Mouse (Mus musculus) cerebellum, postnatal 10 days (tissue): Measurements from ENCODE around the gene Aldh1a2.

Experiments used
- DNase-seq, 2 experiments: peaks; one replicate each; pipeline ENCODE4 v3.0.0; 2021; ENCODE audit warnings: mixed read lengths in 2 of 2

Aldh1a2 gene

DNA sequence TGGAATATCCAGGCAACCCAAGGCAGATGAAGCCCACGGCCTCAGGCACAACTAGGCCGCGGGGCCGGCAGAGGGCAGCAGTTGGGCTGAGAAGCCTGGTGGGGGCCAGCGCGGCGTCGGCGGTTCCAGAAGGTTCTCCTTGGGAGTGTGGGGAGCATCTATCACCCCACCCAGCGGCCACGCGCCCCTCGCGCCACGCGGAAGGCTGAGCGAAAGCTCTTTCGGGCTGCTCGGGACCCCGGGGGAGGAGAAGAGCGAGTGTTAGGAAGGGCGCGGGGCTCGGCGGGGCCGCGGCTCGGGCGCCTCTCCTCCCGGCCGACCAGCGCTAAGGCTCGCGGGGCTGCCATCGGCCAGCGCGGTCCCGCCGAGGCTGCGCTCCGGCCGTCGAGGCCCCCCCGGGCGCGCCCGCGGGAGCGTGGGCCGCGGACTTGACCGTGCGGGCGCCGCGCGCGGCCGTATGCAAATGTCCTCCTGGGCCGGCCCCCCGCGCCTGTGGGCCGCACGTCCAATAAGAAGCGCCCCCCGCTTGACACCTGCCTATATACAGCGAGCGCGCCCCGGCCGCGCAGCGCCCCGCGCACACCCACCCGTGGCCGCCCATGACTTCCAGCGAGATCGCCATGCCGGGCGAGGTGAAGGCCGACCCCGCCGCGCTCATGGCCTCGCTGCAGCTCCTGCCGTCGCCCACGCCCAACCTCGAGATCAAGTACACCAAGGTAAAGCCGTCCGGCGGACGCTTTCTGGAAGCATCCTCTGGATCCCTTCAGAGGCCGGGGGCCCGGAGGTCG lies at the start of gene Aldh1a2:
Gene Aldh1a2, plus strand, starts transcription at position 542 of the 788 bp plus-strand sequence.
- DNase-seq: peak; percentile 79 to 82

- no peak for DNase-seq
Observed at GRCm38 (mm10) chr9:71166019-71166705, 49.4 kb upstream of the Aldh1a2 start.

DNA sequence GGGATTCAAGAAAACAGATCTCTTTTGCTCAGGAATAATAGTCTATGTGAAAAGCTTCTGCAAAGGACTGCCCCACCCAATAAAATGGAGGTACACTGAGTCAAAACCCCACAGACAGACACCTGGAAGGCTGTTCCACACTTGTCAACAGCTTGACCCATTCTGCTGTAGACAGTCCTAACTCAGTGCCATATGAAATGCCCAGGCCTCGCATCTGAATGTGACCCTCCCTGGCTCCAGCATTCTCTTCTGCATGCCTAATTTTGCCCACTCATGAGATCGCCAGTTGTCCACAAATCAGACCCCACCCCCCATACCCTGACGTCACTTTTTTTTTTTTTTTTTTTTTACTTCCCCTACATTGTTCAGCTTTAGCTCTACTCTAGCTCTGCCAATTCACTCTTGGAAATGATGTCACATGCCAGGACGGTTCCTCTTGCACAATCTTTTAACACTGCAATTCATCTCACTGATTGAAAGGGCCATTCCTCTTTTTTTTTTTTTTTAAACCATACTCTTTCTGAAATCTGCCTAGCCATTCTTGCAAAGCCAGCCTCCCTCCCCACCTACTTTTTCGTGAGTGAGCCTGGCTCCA lies 48.6 kb upstream of the Aldh1a2 start:
- peak; percentile 5 to 13 for DNase-seq

- DNase-seq: peak; percentile 27 to 41
Observed at GRCm38 (mm10) chr9:71167473-71168215, 47.9 kb upstream of the Aldh1a2 start.

DNA sequence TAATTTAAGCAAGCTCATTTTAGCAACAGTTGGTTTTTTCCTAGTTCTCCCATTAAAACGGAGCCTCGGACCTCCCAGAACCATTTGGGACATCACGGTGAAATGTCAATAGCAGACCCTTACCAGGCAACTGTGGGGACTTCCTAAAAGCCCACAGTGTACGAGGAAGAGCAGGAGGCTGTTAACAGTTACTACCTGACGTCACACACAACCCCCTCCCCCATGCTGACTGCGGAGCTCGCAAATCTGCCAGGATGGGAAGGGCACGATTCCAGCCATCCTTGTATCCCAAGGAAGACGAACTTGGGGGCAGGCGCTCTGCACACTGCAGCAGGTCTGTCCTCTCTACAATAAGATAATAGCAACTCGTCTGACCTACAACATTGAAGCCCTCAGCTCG lies 47.1 kb upstream of the Aldh1a2 start, which contains the start of gene Aqp9:
Gene Aqp9, minus strand, starts transcription at position 172 of the 400 bp plus-strand sequence.
- DNase-seq: peak; percentile 50 to 59

- no peak for DNase-seq
Observed at GRCm38 (mm10) chr9:71173533-71173932, 42.1 kb upstream of the Aldh1a2 start.

- DNase-seq: no peak
Observed at GRCm38 (mm10) chr9:71174316-71174975, 41.1 kb upstream of the Aldh1a2 start.

- DNase-seq: no peak
Observed at GRCm38 (mm10) chr9:71175686-71176085, 39.9 kb upstream of the Aldh1a2 start.

GRCm38 (mm10) chr9:71179276-71179896 lies 36.2 kb upstream of the Aldh1a2 start:
- no peak for DNase-seq

DNA sequence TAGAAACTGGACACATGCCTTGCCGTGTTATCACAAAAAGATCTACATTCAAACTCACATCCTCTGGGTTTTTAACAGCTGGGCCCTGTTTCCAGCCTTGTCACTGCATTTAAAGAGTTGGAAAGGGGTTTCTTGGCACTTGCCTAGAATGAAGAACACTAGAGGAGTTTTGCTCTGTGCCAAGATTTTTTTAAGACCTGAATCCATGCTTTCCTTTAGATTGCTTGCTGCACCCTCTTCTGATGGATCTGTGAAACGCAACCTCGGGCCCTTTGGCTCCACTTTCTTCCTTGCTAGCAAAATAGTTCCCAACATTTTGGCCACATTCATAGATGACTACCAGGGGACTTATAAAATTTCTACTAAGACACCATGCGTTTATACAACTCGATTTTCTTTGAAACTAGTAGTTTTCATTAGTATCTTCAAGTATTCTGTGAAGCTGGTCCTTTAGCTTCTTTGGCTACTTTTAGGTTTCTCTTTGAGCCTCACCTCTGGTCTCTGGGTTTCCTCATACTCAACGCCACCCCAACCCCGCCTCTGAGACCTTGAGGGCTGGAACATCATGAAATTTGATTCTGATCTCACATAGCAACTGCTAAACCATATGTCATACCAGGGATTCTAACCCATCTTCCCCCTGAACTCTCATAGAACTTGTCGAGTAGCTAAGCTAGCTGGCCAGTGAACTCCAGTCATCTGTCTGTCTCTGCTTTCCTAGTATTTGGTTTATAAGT lies 35.5 kb upstream of the Aldh1a2 start:
- peak in 1 of 2 experiments; percentile 16 for DNase-seq

DNA sequence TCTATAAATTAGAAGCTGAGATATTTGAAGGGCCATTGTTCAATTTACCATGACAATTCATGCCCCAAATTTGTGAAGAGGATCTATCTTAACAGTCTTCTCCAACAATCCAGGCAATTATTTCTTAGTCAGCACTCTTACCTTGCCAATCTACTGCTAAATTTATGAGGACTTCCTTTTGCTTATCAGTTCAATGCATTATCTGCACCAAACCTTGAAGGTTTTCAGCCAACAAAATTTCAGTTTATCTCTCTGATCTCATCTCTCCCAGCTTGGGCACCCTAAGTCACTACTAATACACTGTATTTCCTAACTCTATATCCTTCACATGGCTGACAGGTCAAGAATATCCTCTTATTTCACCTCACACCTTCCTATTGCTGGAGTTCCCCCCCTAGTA lies 30.3 kb upstream of the Aldh1a2 start:
- DNase-seq: no peak

DNA sequence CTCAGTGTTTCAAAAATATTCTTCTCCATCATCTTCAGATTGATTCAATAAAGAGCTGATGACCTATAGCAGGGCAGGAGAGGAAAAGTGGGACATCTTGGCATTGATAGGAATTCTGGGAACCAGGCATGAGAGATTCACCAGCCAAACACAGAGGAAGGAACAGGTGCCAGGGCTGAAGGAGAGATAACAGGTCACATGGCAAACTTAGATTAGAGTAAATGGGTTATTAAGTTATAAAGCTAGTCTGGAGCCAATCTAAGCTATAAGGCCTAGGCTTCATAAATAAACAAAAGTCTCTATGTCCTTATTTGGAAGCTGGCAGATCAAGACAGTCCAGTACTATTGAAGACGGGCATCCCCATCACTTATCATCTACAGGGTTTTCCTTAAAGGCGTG lies 29.8 kb upstream of the Aldh1a2 start:
- no peak for DNase-seq

GRCm38 (mm10) chr9:71187396-71187795 lies 28.2 kb upstream of the Aldh1a2 start:
- DNase-seq: no peak

DNA sequence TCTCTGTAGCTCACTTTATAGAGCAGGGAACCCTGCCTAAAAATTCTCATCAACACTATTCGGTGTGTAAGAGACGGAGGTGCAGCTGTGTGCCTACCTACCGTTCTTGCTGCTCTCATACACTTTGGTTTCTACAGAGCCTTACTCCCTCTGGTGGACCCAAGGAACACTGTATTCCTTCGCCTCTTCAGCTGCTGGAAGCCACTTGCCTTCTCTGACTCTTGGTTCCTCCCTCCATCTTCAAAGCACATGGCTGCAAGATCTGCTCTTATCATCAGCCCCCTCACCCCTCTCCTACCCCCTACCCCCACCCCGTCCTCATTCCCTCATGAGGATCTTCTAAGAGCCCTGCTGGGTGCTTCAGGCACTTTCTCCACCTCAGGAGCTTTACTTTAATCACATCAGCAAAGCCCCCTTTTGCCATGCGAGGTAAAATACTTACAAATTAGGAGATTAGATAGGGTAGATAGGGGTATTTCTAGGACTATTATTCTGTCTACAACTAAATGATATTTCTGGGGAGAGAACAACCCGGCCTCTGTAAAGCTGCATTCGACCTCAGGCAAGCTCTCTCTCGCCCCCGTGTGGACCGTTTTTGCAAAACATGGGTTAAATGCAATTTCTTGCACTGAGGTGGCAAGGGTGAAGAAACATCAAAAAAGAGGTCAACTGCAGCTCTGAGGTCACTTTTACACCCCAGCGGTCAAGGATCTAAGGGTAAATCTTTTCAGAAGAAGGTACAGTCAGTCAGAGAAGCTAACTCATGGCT lies 26.8 kb upstream of the Aldh1a2 start:
- peak; percentile 83 to 87 for DNase-seq

GRCm38 (mm10) chr9:71198826-71199225 lies 16.8 kb upstream of the Aldh1a2 start:
- DNase-seq: no peak

DNA sequence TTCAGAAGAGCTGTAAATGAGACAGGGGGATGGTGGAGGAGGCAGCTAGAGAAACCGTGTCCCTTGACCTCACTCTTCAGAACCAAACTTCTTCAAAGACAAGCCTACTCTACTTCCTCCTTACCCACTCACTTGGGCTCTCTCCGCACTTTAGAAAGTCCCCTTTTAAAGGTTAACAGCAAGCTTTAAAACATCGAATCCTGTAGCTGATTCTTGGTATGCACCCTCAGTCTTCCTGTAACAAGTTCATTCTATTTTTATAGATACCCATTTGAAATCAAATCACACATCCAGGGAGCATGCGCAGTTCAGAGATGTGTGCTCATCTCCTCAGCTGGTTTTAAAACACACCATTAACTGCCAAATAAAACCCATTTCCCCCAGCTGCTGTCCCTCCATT lies 13.3 kb upstream of the Aldh1a2 start:
- DNase-seq: no peak

DNA sequence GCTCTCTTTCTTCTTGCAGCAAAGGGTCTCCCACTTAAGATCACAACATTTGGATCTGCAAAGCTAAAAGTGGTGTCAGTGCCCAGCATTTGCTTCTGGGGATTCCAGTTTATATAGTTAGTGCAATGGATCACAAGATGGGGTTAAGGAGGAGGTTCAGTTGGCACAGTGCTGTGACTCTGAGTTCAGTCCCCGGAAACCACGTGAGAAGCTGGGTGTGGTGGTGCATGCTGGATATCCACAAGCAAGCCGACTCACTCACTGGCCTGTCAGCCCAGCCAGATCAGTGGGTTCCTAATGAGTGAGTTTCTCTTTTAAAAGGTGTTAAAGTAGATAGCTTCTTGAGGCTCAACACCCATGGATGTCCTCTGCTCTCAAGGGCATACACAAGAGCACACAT lies 6.3 kb upstream of the Aldh1a2 start:
- no peak for DNase-seq

GRCm38 (mm10) chr9:71210870-71211269 lies 4.7 kb upstream of the Aldh1a2 start:
- DNase-seq: peak; percentile 49 to 52

DNA sequence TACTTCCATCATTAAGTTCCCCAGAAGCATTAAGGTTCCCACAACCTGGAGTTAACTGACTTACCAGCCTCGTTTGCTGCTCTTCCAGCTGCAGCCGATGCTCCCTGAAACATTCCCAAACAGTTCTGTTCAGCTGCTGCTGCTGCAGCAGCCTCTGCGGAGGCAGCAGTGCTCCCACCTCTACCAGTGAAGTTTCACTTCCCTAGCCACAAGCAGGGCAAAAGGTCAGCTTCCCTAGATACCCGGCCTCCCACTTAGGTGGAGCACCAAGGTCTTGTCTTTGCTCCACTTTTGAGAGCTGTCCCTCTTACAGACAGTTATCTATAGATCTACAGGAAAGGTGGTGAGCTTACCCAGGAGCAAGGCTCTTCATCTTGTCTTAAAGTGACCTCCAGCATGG lies 2.0 kb upstream of the Aldh1a2 start:
- no peak for DNase-seq
